Mouse (Mus musculus): ENCODE data around the gene Sorcs3.

GRCm38 (mm10) chr19:48313776-48314175 is 108.0 kb downstream of the Sorcs3 start:
- no peak for TF ChIP-seq CTCF (IDR thresholded peaks at IDR 0.05; ENCODE audit: low read depth)
- no peak for TF ChIP-seq EP300 (IDR thresholded peaks at IDR 0.05; ENCODE audit: low read depth)

All from heart, postnatal 0 days (tissue).